ENCODE assay signal across 17 mouse cellular contexts in the genomic region with DNA sequence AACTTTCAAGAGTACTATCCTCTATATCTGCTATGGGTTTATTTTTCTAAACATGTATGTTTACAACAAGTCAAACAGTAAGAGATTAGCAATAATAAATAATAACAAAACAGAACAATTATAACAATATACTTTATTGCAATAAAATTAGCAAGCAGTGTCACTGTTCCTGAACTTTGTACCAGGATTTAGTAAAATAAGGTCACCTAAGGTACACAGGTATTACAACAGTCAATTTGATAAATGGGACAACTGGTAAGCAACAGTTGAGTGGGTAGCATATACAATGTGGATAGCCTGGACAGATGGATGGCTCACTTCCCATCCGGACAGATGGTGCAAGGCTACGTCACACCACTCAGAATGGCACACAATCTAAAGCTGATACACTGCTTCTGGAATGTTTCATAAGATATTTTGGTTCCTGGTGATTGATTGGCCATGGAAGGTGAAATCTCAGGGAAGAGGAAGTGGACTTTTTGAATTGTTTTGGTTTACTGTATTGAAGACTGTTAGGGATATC. TPM values are rescaled to one million over a fixed set of nuclear protein-coding genes. Genes with fewer than 3 reads are reported as not detected.
DNase-seq lines count a peak whose midpoint lies in the region; ATAC-seq and TF ChIP-seq lines count a peak whose summit lies in the region.
"Had no signal": no experiment of that assay in that cellular context is flagged by ENCODE, and none has a peak within 500 bp of the region (broad histone marks: within the 10 kb centered on the region; RNA-seq: fewer than 3 reads in every experiment).

No protein-coding gene starts in this region.

- intact Hi-C loops in left cerebral cortex, adult 2 months (cut with DNase I): no loop called here
- intact Hi-C loops in left cerebral cortex, postnatal 36 days (cut with DNase I): no loop called here

- no peak for DNase-seq in forebrain, postnatal 0 days
- no peak for DNase-seq in left cerebral cortex, adult 2 months (ENCODE audit: extremely low spot score in 1 of 2, low spot score in 2 of 2)
- no peak for DNase-seq in left cerebral cortex, postnatal 36 days (ENCODE audit: low spot score in 2 of 2)
- peak; percentile 81 for DNase-seq in cerebellum, adult 11 months
- DNase-seq in cerebellum, postnatal 25 days: peak; percentile 91
- DNase-seq in thymus, postnatal 0 days (ENCODE audit: low spot score): no peak
- DNase-seq in liver, postnatal 0 days: no peak
- DNase-seq: adrenal gland, postnatal 14 days; kidney, adult 11 months; kidney, postnatal 14 days; lung, adult 2 months; lung, postnatal 4 days had no signal

- peak overlapping the region; percentile 35; the same call in 1 of the 2 replicates for H3K27ac ChIP-seq in forebrain, embryonic 15.5 days (replicated peaks)
- H3K27ac ChIP-seq in forebrain, postnatal 0 days (ENCODE audit: low read depth, low read length): no peak overlapping the region
- H3K27ac ChIP-seq in left cerebral cortex, adult 2 months: peak overlapping the region; percentile 64
- no peak overlapping the region for H3K27ac ChIP-seq in liver, postnatal 0 days (ENCODE audit: low read depth)
- H3K27ac ChIP-seq: hindbrain, embryonic 13.5 days; midbrain, embryonic 15.5 days had no signal

- H3K27me3 ChIP-seq in forebrain, embryonic 15.5 days: no peaks in the 10 kb centered on the region
- no peaks in the 10 kb centered on the region for H3K27me3 ChIP-seq in forebrain, postnatal 0 days (ENCODE audit: insufficient read depth, low read length)
- no peaks in the 10 kb centered on the region for H3K27me3 ChIP-seq in liver, postnatal 0 days (ENCODE audit: insufficient read depth, low read length)
- H3K27me3 ChIP-seq: hindbrain, embryonic 13.5 days; midbrain, embryonic 15.5 days had no signal

- H3K4me3 ChIP-seq in forebrain, embryonic 15.5 days: no peak overlapping the region
- H3K4me3 ChIP-seq in forebrain, postnatal 0 days (ENCODE audit: low read depth, low read length): no peak overlapping the region
- H3K4me3 ChIP-seq in left cerebral cortex, adult 2 months: no peak overlapping the region
- no peak overlapping the region for H3K4me3 ChIP-seq in liver, postnatal 0 days (ENCODE audit: low read depth, low read length)
- H3K4me3 ChIP-seq: embryonic facial prominence, embryonic 10.5 days; erythroblast, embryonic 14.5 days; hindbrain, embryonic 13.5 days; midbrain, embryonic 15.5 days had no signal

- peaks cover 31% of the 10 kb centered on the region for H3K4me1 ChIP-seq in forebrain, embryonic 15.5 days
- peaks cover 8% of the 10 kb centered on the region; the same call in 1 of the 2 replicates for H3K4me1 ChIP-seq in forebrain, postnatal 0 days (ENCODE audit: insufficient read depth)
- H3K4me1 ChIP-seq in liver, postnatal 0 days (ENCODE audit: insufficient read depth): no peaks in the 10 kb centered on the region

- no peak for TF ChIP-seq CTCF in forebrain, postnatal 0 days (IDR thresholded peaks at IDR 0.05; ENCODE audit: low read depth)
- TF ChIP-seq CTCF in left cerebral cortex, adult 2 months (IDR thresholded peaks at IDR 0.05): no peak
- TF ChIP-seq CTCF in liver, postnatal 0 days (IDR thresholded peaks at IDR 0.05; ENCODE audit: low read depth): no peak

- no peak for TF ChIP-seq EP300 in liver, postnatal 0 days (IDR thresholded peaks at IDR 0.05; ENCODE audit: low read depth)

- peak; percentile 61; the same call in 1 of the 2 replicates for ATAC-seq in forebrain, embryonic 15.5 days (replicated peaks)
- ATAC-seq in forebrain, postnatal 0 days: no peak; the same call in 1 of the 2 replicates
- ATAC-seq in liver, postnatal 0 days: no peak
- ATAC-seq: midbrain, embryonic 15.5 days had no signal

- H3K9me3 ChIP-seq in forebrain, embryonic 15.5 days: no peaks in the 10 kb centered on the region
- no peaks in the 10 kb centered on the region for H3K9me3 ChIP-seq in forebrain, postnatal 0 days (ENCODE audit: low read length)
- no peaks in the 10 kb centered on the region for H3K9me3 ChIP-seq in liver, postnatal 0 days (ENCODE audit: low read length)
- H3K9me3 ChIP-seq: embryonic facial prominence, embryonic 10.5 days; hindbrain, embryonic 13.5 days; midbrain, embryonic 15.5 days had no signal

- no peak overlapping the region for H3K4me2 ChIP-seq in forebrain, embryonic 15.5 days (replicated peaks)
- no peak overlapping the region for H3K4me2 ChIP-seq in forebrain, postnatal 0 days (ENCODE audit: low read depth)
- H3K4me2 ChIP-seq in liver, postnatal 0 days (ENCODE audit: low read depth, low read length): no peak overlapping the region
- H3K4me2 ChIP-seq: hindbrain, embryonic 13.5 days; midbrain, embryonic 15.5 days had no signal

- WGBS in forebrain, embryonic 15.5 days: 67% methylated on average over 2 of the region's 2 CpGs
- WGBS in forebrain, postnatal 0 days: 65% methylated on average over 2 of the region's 2 CpGs
- WGBS in liver, postnatal 0 days (ENCODE audit: insufficient replicate concordance): 75% methylated on average over 2 of the region's 2 CpGs

- peaks cover 10% of the 10 kb centered on the region for H3K36me3 ChIP-seq in forebrain, embryonic 15.5 days
- peaks cover 23% of the 10 kb centered on the region for H3K36me3 ChIP-seq in forebrain, postnatal 0 days (ENCODE audit: insufficient read depth)
- no peaks in the 10 kb centered on the region for H3K36me3 ChIP-seq in liver, postnatal 0 days (replicated peaks; ENCODE audit: insufficient read depth, low read length)
- H3K36me3 ChIP-seq: midbrain, embryonic 15.5 days had no signal

- H3K9ac ChIP-seq in forebrain, embryonic 15.5 days (replicated peaks): no peak overlapping the region
- no peak overlapping the region for H3K9ac ChIP-seq in forebrain, postnatal 0 days
- no peak overlapping the region for H3K9ac ChIP-seq in liver, postnatal 0 days (replicated peaks)
- H3K9ac ChIP-seq: hindbrain, embryonic 13.5 days; midbrain, embryonic 15.5 days had no signal

RNA-seq across cellular contexts. Expression of a gene that starts 59.1 kb away (rescaled TPM):
- 11.6 and 12.6 TPM in 2 replicates for polyA plus RNA-seq in forebrain, embryonic 15.5 days (2015; fragmentation: Nextera tagmentation; extraction: Ambion mirVana)
- 25.9 and 28.7 TPM in 2 replicates for total RNA-seq in forebrain, postnatal 0 days (2014; rRNA removed)
- polyA plus RNA-seq in forebrain, postnatal 0 days (2015; fragmentation: Nextera tagmentation; extraction: Ambion mirVana): 3.7 and 4.0 TPM in 2 replicates
- total RNA-seq in left cerebral cortex, adult 2 months (2021): 10 to 100 TPM; 72.9 to 87.5 TPM
- total RNA-seq in left cerebral cortex, postnatal 36 days (2021): 10 to 100 TPM; 69.3 to 69.7 TPM
- polyA plus RNA-seq in thymus, postnatal 0 days (2015; fragmentation: Nextera tagmentation; extraction: Ambion mirVana): 0.50 and 0.73 TPM in 2 replicates
- polyA plus RNA-seq in liver, postnatal 0 days (2015; fragmentation: Nextera tagmentation; extraction: Ambion mirVana): 0.13 and 0.20 TPM in 2 replicates

Comparison
In these comparisons a context has a peak if more than half of its experiments do, and no peak if none do; other contexts are left out.
1. H3K27ac ChIP-seq: peak in forebrain, embryonic 15.5 days (single experiment) and left cerebral cortex, adult 2 months (single experiment); none in forebrain, postnatal 0 days (single experiment) and liver, postnatal 0 days (single experiment).
2. DNase-seq: peak in cerebellum, adult 11 months (single experiment) and cerebellum, postnatal 25 days (2 of 2); none in forebrain, postnatal 0 days (single experiment), left cerebral cortex, adult 2 months (0 of 2), left cerebral cortex, postnatal 36 days (0 of 2), thymus, postnatal 0 days (single experiment) and liver, postnatal 0 days (single experiment).